Mouse (Mus musculus): ENCODE data around the gene Chaf1a.

GRCm38 (mm10) chr17:56071126-56071525, 30.9 kb downstream of the Chaf1a start:
- no peak for TF ChIP-seq CTCF (IDR thresholded peaks at IDR 0.05; ENCODE audit: low read depth)
- TF ChIP-seq EP300 (optimal IDR thresholded peaks at IDR 0.05): no peak
